Comparison of ENCODE assay signal across 8 mouse cellular contexts in genomic region chr4:135922190-135922589, GRCm38 (mm10). TPM values are rescaled to one million over a fixed set of nuclear protein-coding genes. Genes with fewer than 3 reads are reported as not detected.
DNase-seq lines count a peak whose midpoint lies in the region; ATAC-seq lines count a peak whose summit lies in the region.

No protein-coding gene starts in this region.

- no peak for ATAC-seq in heart, embryonic 12.5 days (ENCODE audit: insufficient number of reproducible peaks, low FRiP score)
- ATAC-seq in hindbrain, embryonic 12.5 days (ENCODE audit: low FRiP score): no peak

- H3K4me3 ChIP-seq in heart, embryonic 12.5 days: no peak overlapping the region
- H3K4me3 ChIP-seq in hindbrain, embryonic 12.5 days: peak overlapping the region; percentile 76; the same call in 1 of the 2 replicates
- H3K4me3 ChIP-seq in macrophage (ENCODE audit: inconsistent target): peak overlapping the region; percentile 72

- 0 out of 2 replicates have a peak, but pooled peaks cover 13% of the 10 kb centered on the region for H3K36me3 ChIP-seq in heart, embryonic 12.5 days
- peaks cover 19% of the 10 kb centered on the region for H3K36me3 ChIP-seq in hindbrain, embryonic 12.5 days
- H3K36me3 ChIP-seq in macrophage (ENCODE audit: inconsistent target): peaks cover 37% of the 10 kb centered on the region

- H3K79me2 ChIP-seq in macrophage (ENCODE audit: inconsistent target): peaks cover 28% of the 10 kb centered on the region

- WGBS in heart, embryonic 12.5 days: 79% methylated on average over 1 of the region's 1 CpGs
- WGBS in hindbrain, embryonic 12.5 days: 85% methylated on average over 1 of the region's 1 CpGs
- WGBS in macrophage (ENCODE audit: missing documents): 57% methylated on average over 1 of the region's 1 CpGs

- no peak overlapping the region for H3K27ac ChIP-seq in heart, embryonic 12.5 days (ENCODE audit: poor library complexity, severe bottlenecking)
- H3K27ac ChIP-seq in hindbrain, embryonic 12.5 days: no peak overlapping the region
- H3K27ac ChIP-seq in macrophage: peak overlapping the region; percentile 62; the same call in 1 of the 2 replicates

- H3K4me1 ChIP-seq in heart, embryonic 12.5 days (replicated peaks): peaks cover 20% of the 10 kb centered on the region
- H3K4me1 ChIP-seq in hindbrain, embryonic 12.5 days: peaks cover 17% of the 10 kb centered on the region

- no peak for DNase-seq in heart, postnatal 25 days (ENCODE audit: low spot score)
- DNase-seq in adipocyte (ENCODE audit: low spot score): peak; percentile 33
- DNase-seq in left cerebral cortex, adult 18-20 months (ENCODE audit: low spot score in 2 of 2): no peak
- no peak for DNase-seq in adrenal gland, adult 18-20 months (ENCODE audit: low spot score in 2 of 2)
- DNase-seq in layer of hippocampus, postnatal 10 days (ENCODE audit: low spot score in 2 of 2): no peak

- H3K27me3 ChIP-seq in heart, embryonic 12.5 days (replicated peaks): no peaks in the 10 kb centered on the region
- H3K27me3 ChIP-seq in hindbrain, embryonic 12.5 days: no peaks in the 10 kb centered on the region

- H3K9me3 ChIP-seq in heart, embryonic 12.5 days (replicated peaks): no peaks in the 10 kb centered on the region
- no peaks in the 10 kb centered on the region for H3K9me3 ChIP-seq in hindbrain, embryonic 12.5 days (replicated peaks)

- peak overlapping the region; percentile 77 for H3K4me2 ChIP-seq in heart, embryonic 12.5 days
- H3K4me2 ChIP-seq in hindbrain, embryonic 12.5 days (replicated peaks): peak overlapping the region; percentile 88; the same call in 1 of the 2 replicates

- intact Hi-C loops in heart, postnatal 25 days (cut with DNase I): loop anchor here (10.0 kb wide), 1 partner anchor 217 kb away; no protein-coding TSS in a partner anchor

- no peak overlapping the region for H3K9ac ChIP-seq in heart, embryonic 12.5 days
- H3K9ac ChIP-seq in hindbrain, embryonic 12.5 days: 0 out of 2 replicates have a peak overlapping the region, but pooled peaks have one; percentile 82

RNA-seq across cellular contexts. Expression of gene Fuca1, which starts 1.7 kb away (rescaled TPM):
- polyA plus RNA-seq in heart, embryonic 12.5 days (2016; fragmentation: Nextera tagmentation; extraction: Ambion mirVana): 36.4 and 41.7 TPM in 2 replicates
- 10 to 100 TPM; 27.4 to 29.0 TPM for total RNA-seq in heart, postnatal 25 days (2021)
- 50.2 and 54.1 TPM in 2 replicates for polyA plus RNA-seq in hindbrain, embryonic 12.5 days (2016; fragmentation: Nextera tagmentation; extraction: Ambion mirVana)
- 100 to 1,000 TPM in 11 of 26 experiments, 10 to 100 TPM in 15; 17.9 to 210 (median 80.2) TPM for total RNA-seq in macrophage (2018; cell fraction: chromatin; rRNA removed)
- total RNA-seq in macrophage (2018; cell fraction: cytosol; rRNA removed): 100 to 1,000 TPM in 10 of 26 experiments, 10 to 100 TPM in 16; 62.4 to 180 (median 86.0) TPM
- total RNA-seq in macrophage (2018; cell fraction: nucleus; rRNA removed): 100 to 1,000 TPM in 8 of 26 experiments, 10 to 100 TPM in 18; 31.1 to 178 (median 73.6) TPM
- polyA plus RNA-seq in macrophage (2018): 158 to 239 TPM (median 178 TPM) in 3 replicates
- total RNA-seq in left cerebral cortex, adult 18-20 months (2021): 10 to 100 TPM; 33.6 to 36.5 TPM
- total RNA-seq in adrenal gland, adult 18-20 months (2021): 100 to 1,000 TPM in 1 of 2 experiments, 10 to 100 TPM in 1; 95.5 to 101 TPM
- 10 to 100 TPM; 50.9 to 56.1 TPM for total RNA-seq in layer of hippocampus, postnatal 10 days (2021)

RNA-seq across cellular contexts. Expression of gene Hmgcl, which starts 24.1 kb away (rescaled TPM):
- 70.4 and 74.5 TPM in 2 replicates for polyA plus RNA-seq in heart, embryonic 12.5 days (2016; fragmentation: Nextera tagmentation; extraction: Ambion mirVana)
- 10 to 100 TPM; 71.5 to 74.8 TPM for total RNA-seq in heart, postnatal 25 days (2021)
- polyA plus RNA-seq in hindbrain, embryonic 12.5 days (2016; fragmentation: Nextera tagmentation; extraction: Ambion mirVana): 55.6 and 60.2 TPM in 2 replicates
- 100 to 1,000 TPM in 8 of 26 experiments, 10 to 100 TPM in 18; 25.9 to 210 (median 73.0) TPM for total RNA-seq in macrophage (2018; cell fraction: chromatin; rRNA removed)
- 10 to 100 TPM; 25.9 to 74.0 (median 39.7) TPM for total RNA-seq in macrophage (2018; cell fraction: cytosol; rRNA removed)
- 100 to 1,000 TPM in 4 of 26 experiments, 10 to 100 TPM in 22; 19.2 to 124 (median 43.3) TPM for total RNA-seq in macrophage (2018; cell fraction: nucleus; rRNA removed)
- 34.9 to 87.9 TPM (median 66.0 TPM) in 3 replicates for polyA plus RNA-seq in macrophage (2018)
- total RNA-seq in left cerebral cortex, adult 18-20 months (2021): 10 to 100 TPM; 36.0 to 36.7 TPM
- total RNA-seq in adrenal gland, adult 18-20 months (2021): 10 to 100 TPM; 53.2 to 62.3 TPM
- 10 to 100 TPM; 33.6 to 36.3 TPM for total RNA-seq in layer of hippocampus, postnatal 10 days (2021)

RNA-seq across cellular contexts. Expression of gene Cnr2, which starts 27.0 kb away (rescaled TPM):
- polyA plus RNA-seq in heart, embryonic 12.5 days (2016; fragmentation: Nextera tagmentation; extraction: Ambion mirVana): 0.46 and 0.70 TPM in 2 replicates
- under 1 TPM; 0.34 to 0.36 TPM for total RNA-seq in heart, postnatal 25 days (2021)
- 0.15 and 0.29 TPM in 2 replicates for polyA plus RNA-seq in hindbrain, embryonic 12.5 days (2016; fragmentation: Nextera tagmentation; extraction: Ambion mirVana)
- 10 to 100 TPM in 2 of 26 experiments, 1 to 10 TPM in 17, under 1 TPM in 6, not detected in 1; 0.29 to 13.9 (median 2.3) TPM for total RNA-seq in macrophage (2018; cell fraction: chromatin; rRNA removed)
- 10 to 100 TPM in 15 of 26 experiments, 1 to 10 TPM in 11; 1.3 to 26.0 (median 11.6) TPM for total RNA-seq in macrophage (2018; cell fraction: cytosol; rRNA removed)
- total RNA-seq in macrophage (2018; cell fraction: nucleus; rRNA removed): 10 to 100 TPM in 14 of 26 experiments, 1 to 10 TPM in 11, under 1 TPM in 1; 0.48 to 28.5 (median 10.9) TPM
- 9.0 to 20.9 TPM (median 11.2 TPM) in 3 replicates for polyA plus RNA-seq in macrophage (2018)
- not detected for total RNA-seq in left cerebral cortex, adult 18-20 months (2021)
- 1 to 10 TPM in 1 of 2 experiments, under 1 TPM in 1; 0.93 to 1.8 TPM for total RNA-seq in adrenal gland, adult 18-20 months (2021)
- under 1 TPM; 0.18 to 0.22 TPM for total RNA-seq in layer of hippocampus, postnatal 10 days (2021)

RNA-seq across cellular contexts. Expression of gene Gale, which starts 41.3 kb away (rescaled TPM):
- 27.6 and 28.8 TPM in 2 replicates for polyA plus RNA-seq in heart, embryonic 12.5 days (2016; fragmentation: Nextera tagmentation; extraction: Ambion mirVana)
- 1 to 10 TPM; 1.8 to 2.5 TPM for total RNA-seq in heart, postnatal 25 days (2021)
- 35.3 and 35.5 TPM in 2 replicates for polyA plus RNA-seq in hindbrain, embryonic 12.5 days (2016; fragmentation: Nextera tagmentation; extraction: Ambion mirVana)
- 10 to 100 TPM in 14 of 26 experiments, 1 to 10 TPM in 12; 3.2 to 21.6 (median 10.5) TPM for total RNA-seq in macrophage (2018; cell fraction: chromatin; rRNA removed)
- total RNA-seq in macrophage (2018; cell fraction: cytosol; rRNA removed): 1 to 10 TPM; 4.3 to 8.2 (median 6.9) TPM
- 10 to 100 TPM in 7 of 26 experiments, 1 to 10 TPM in 19; 3.3 to 23.2 (median 7.9) TPM for total RNA-seq in macrophage (2018; cell fraction: nucleus; rRNA removed)
- polyA plus RNA-seq in macrophage (2018): 3.5 to 12.3 TPM (median 7.7 TPM) in 3 replicates
- 10 to 100 TPM; 25.0 to 28.0 TPM for total RNA-seq in left cerebral cortex, adult 18-20 months (2021)
- total RNA-seq in adrenal gland, adult 18-20 months (2021): 10 to 100 TPM; 18.2 to 43.2 TPM
- total RNA-seq in layer of hippocampus, postnatal 10 days (2021): 10 to 100 TPM; 34.6 to 36.2 TPM

RNA-seq across cellular contexts. Expression of gene Pnrc2, which starts 48.5 kb away (rescaled TPM):
- polyA plus RNA-seq in heart, embryonic 12.5 days (2016; fragmentation: Nextera tagmentation; extraction: Ambion mirVana): 124 and 131 TPM in 2 replicates
- total RNA-seq in heart, postnatal 25 days (2021): 10 to 100 TPM; 57.7 to 67.0 TPM
- polyA plus RNA-seq in hindbrain, embryonic 12.5 days (2016; fragmentation: Nextera tagmentation; extraction: Ambion mirVana): 152 and 154 TPM in 2 replicates
- 100 to 1,000 TPM in 6 of 26 experiments, 10 to 100 TPM in 20; 27.7 to 186 (median 67.0) TPM for total RNA-seq in macrophage (2018; cell fraction: chromatin; rRNA removed)
- total RNA-seq in macrophage (2018; cell fraction: cytosol; rRNA removed): 100 to 1,000 TPM in 13 of 26 experiments, 10 to 100 TPM in 13; 52.1 to 171 (median 102) TPM
- 100 to 1,000 TPM in 8 of 26 experiments, 10 to 100 TPM in 18; 40.7 to 152 (median 92.0) TPM for total RNA-seq in macrophage (2018; cell fraction: nucleus; rRNA removed)
- polyA plus RNA-seq in macrophage (2018): 74.9 to 124 TPM (median 112 TPM) in 3 replicates
- 10 to 100 TPM; 39.6 to 52.7 TPM for total RNA-seq in left cerebral cortex, adult 18-20 months (2021)
- total RNA-seq in adrenal gland, adult 18-20 months (2021): 100 to 1,000 TPM in 1 of 2 experiments, 10 to 100 TPM in 1; 89.4 to 111 TPM
- total RNA-seq in layer of hippocampus, postnatal 10 days (2021): 10 to 100 TPM; 59.0 to 80.1 TPM
